Mouse (Mus musculus): ENCODE measurements around the gene Arfgef2.

- TF ChIP-seq POLR2A (IDR thresholded peaks at IDR 0.05; ENCODE audit: low read depth, low read length) (no peak), CTCF (IDR thresholded peaks at IDR 0.05; ENCODE audit: borderline replicate concordance, insufficient read depth, low read length) (no peak)
Observed at GRCm38 (mm10) chr2:166834091-166834490, 28.7 kb downstream of the Arfgef2 start.

Measured in embryonic fibroblast, embryonic 13.5 days (primary cell).